Mouse (Mus musculus): ENCODE measurements around the gene 6030408B16Rik. TPM values are rescaled to one million over a fixed set of nuclear protein-coding genes. Genes with fewer than 3 reads are reported as not detected.

The 6030408B16Rik gene
- 3.6 and 4.4 TPM in 2 replicates for polyA plus RNA-seq (2015; fragmentation: Nextera tagmentation; extraction: Ambion mirVana)

DNA sequence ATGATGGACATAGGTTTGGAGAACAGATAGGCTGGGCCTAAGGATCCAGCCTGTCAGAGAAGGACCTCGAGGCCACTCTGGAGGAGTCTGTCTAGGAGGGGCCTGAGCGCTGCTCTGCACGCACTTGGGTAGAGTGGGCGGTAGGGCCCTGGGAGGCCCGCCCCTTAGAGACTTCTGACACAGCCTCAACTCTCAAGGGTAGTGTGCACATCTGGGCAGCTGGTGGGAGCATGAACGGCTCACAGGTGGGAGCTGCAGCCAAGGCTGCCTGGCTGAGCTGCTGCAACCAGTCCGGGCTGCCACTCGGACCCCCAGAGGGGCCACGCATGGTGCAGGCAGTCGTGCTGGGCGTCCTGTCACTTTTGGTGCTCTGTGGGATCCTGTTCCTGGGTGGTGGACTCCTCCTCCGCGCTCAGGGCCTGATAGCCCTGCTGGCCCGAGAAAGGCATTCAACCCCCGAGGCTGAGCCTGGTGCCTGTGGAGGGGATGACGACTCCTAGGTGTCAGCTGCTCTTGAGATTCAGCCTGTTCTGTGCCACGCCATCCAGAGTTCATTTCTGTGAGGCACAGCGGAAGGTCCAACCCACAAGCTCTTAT is at the start of gene 6030408B16Rik:
Gene 6030408B16Rik, plus strand, starts transcription at position 188 of the 597 bp plus-strand sequence.
- WGBS = 52% methylated on average over 18 of the region's 18 CpGs
- Histone ChIP-seq H3K9ac (ENCODE audit: low read depth, low read length) (peak within 1 kb of the TSS; percentile 52), H3K36me3 (ENCODE audit: control insufficient read depth, insufficient read depth, low read length) (peaks cover 10% of the 10 kb centered on the region; the same call in 1 of the 2 replicates), H3K4me3 (ENCODE audit: low read length) (peak within 1 kb of the TSS; percentile 6; the same call in 1 of the 2 replicates), H3K27me3 (replicated peaks; ENCODE audit: control insufficient read depth, insufficient read depth, low read length) (no peaks in the 10 kb centered on the region), H3K4me2 (ENCODE audit: low read depth, low read length) (no peak within 1 kb of the TSS), H3K9me3 (ENCODE audit: control insufficient read depth, low read length) (no peaks in the 10 kb centered on the region), H3K4me1 (ENCODE audit: control insufficient read depth, insufficient read depth, low read length) (peaks cover 6% of the 10 kb centered on the region; the same call in 1 of the 2 replicates), H3K27ac (ENCODE audit: low read length) (peak within 1 kb of the TSS; percentile 15)
- ATAC-seq = 0 out of 2 replicates have a peak, but pooled peaks have one; percentile 19

DNA sequence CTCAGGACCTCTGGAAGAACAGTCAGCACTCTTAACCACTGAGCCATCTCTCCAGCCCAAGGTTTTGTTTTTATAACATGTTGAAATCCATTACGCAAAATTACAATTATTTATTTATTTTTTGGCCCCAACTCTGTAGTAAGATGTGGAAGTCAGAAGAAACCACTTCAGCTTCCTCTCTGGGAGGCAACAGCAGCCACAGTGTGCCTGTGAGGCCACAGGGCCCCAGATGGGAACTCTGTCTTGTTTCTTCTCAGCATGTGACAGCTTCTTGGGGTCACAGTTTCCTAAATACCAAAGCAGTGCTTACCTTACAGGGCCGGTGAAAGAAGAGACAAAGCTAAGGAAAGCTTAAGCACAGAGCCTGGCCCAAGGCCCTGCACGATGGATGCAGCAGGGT is 49.0 kb upstream of the 6030408B16Rik start:
- no peak overlapping the region for H3K4me3 ChIP-seq (ENCODE audit: low read length)
- no peak overlapping the region for H3K4me2 ChIP-seq (ENCODE audit: low read depth, low read length)
- ATAC-seq = no peak
- H3K9me3 ChIP-seq (ENCODE audit: control insufficient read depth, low read length) = no peaks in the 10 kb centered on the region
- no peak overlapping the region for H3K27ac ChIP-seq (ENCODE audit: low read length)
- 80% methylated on average over 3 of the region's 3 CpGs for WGBS
- H3K36me3 ChIP-seq (ENCODE audit: control insufficient read depth, insufficient read depth, low read length) = no peaks in the 10 kb centered on the region
- H3K9ac ChIP-seq (ENCODE audit: low read depth, low read length) = no peak overlapping the region
- no peaks in the 10 kb centered on the region for H3K27me3 ChIP-seq (replicated peaks; ENCODE audit: control insufficient read depth, insufficient read depth, low read length)
- peaks cover 32% of the 10 kb centered on the region for H3K4me1 ChIP-seq (ENCODE audit: control insufficient read depth, insufficient read depth, low read length)

GRCm38 (mm10) chr15:101246231-101247154 is 46.5 kb upstream of the 6030408B16Rik start:
- no peaks in the 10 kb centered on the region for H3K36me3 ChIP-seq (ENCODE audit: control insufficient read depth, insufficient read depth, low read length)
- H3K4me1 ChIP-seq (ENCODE audit: control insufficient read depth, insufficient read depth, low read length) = peaks cover 26% of the 10 kb centered on the region
- peak overlapping the region; percentile 71 for H3K9ac ChIP-seq (ENCODE audit: low read depth, low read length)
- ATAC-seq = peak; percentile 98
- H3K9me3 ChIP-seq (ENCODE audit: control insufficient read depth, low read length) = no peaks in the 10 kb centered on the region
- no peaks in the 10 kb centered on the region for H3K27me3 ChIP-seq (replicated peaks; ENCODE audit: control insufficient read depth, insufficient read depth, low read length)
- peak overlapping the region; percentile 65 for H3K4me2 ChIP-seq (ENCODE audit: low read depth, low read length)
- 2% methylated on average over 56 of the region's 56 CpGs for WGBS
- H3K4me3 ChIP-seq (ENCODE audit: low read length) = peak overlapping the region; percentile 50
- peak overlapping the region; percentile 78 for H3K27ac ChIP-seq (ENCODE audit: low read length)

DNA sequence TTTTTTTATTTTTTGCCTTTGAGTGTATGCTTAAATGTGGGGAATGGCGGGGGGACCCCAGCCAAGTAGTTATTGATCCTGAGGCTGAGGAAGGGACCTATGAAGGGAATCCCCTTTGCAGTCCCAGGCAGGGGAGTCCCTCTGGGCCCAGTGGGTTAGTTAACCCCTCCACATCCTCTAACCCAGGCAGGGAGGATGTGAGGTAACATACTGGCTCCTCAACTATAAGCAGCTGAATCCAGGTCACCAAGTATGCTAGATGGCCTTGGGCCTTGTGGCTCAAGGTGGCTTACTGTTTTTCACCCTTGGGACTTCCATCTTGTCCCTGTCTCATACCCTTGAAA is 45.9 kb upstream of the 6030408B16Rik start:
- H3K4me2 ChIP-seq (ENCODE audit: low read depth, low read length) = no peak overlapping the region
- WGBS = 88% methylated on average over 1 of the region's 1 CpGs
- H3K4me3 ChIP-seq (ENCODE audit: low read length) = no peak overlapping the region
- H3K27ac ChIP-seq (ENCODE audit: low read length) = no peak overlapping the region
- no peaks in the 10 kb centered on the region for H3K36me3 ChIP-seq (ENCODE audit: control insufficient read depth, insufficient read depth, low read length)
- H3K27me3 ChIP-seq (replicated peaks; ENCODE audit: control insufficient read depth, insufficient read depth, low read length) = no peaks in the 10 kb centered on the region
- no peaks in the 10 kb centered on the region for H3K9me3 ChIP-seq (ENCODE audit: control insufficient read depth, low read length)
- no peak for ATAC-seq
- H3K9ac ChIP-seq (ENCODE audit: low read depth, low read length) = no peak overlapping the region; the same call in 1 of the 2 replicates
- H3K4me1 ChIP-seq (ENCODE audit: control insufficient read depth, insufficient read depth, low read length) = peaks cover 19% of the 10 kb centered on the region

- H3K27ac ChIP-seq (ENCODE audit: low read length) = peak overlapping the region; percentile 58
Measured at GRCm38 (mm10) chr15:101248029-101248710, 44.8 kb upstream of the 6030408B16Rik start.

DNA sequence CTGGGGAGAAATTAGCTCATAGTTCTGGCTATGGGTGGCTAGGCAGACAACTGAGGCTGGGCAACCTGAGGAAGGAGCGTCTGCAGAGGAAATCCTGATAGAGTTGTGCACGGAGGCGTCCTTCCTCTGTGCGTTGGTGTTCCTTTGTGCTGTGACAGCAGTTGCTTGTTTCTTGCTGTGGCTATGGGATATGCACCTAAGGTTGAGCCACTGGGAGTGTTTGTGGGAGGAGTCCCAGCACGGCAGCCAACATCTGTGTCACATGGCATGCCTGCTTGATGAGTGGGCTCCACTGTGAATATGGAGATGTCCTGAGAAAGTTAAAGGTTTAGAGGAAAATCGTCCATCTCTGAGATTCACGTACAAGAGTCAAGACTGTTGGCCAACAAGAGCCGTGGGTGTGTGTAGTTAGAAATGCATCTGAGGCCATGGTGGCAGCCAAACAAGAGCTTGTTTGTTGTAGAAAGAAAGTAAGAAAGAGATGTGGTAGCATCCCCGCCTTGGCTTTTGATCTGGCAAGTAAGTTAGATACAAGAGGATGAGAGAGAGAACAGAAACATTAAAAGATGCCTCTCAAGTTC is 42.7 kb upstream of the 6030408B16Rik start:
- 79% methylated on average over 9 of the region's 9 CpGs for WGBS
- no peak overlapping the region for H3K9ac ChIP-seq (ENCODE audit: low read depth, low read length)
- H3K4me3 ChIP-seq (ENCODE audit: low read length) = no peak overlapping the region
- ATAC-seq = no peak
- H3K4me2 ChIP-seq (ENCODE audit: low read depth, low read length) = no peak overlapping the region
- H3K9me3 ChIP-seq (ENCODE audit: control insufficient read depth, low read length) = no peaks in the 10 kb centered on the region
- H3K36me3 ChIP-seq (ENCODE audit: control insufficient read depth, insufficient read depth, low read length) = no peaks in the 10 kb centered on the region
- no peak overlapping the region for H3K27ac ChIP-seq (ENCODE audit: low read length)
- no peaks in the 10 kb centered on the region for H3K27me3 ChIP-seq (replicated peaks; ENCODE audit: control insufficient read depth, insufficient read depth, low read length)
- H3K4me1 ChIP-seq (ENCODE audit: control insufficient read depth, insufficient read depth, low read length) = peaks cover 23% of the 10 kb centered on the region

More at GRCm38 (mm10) chr15:101248029-101248710, 44.8 kb upstream of the 6030408B16Rik start:
- H3K4me3 ChIP-seq (ENCODE audit: low read length) = no peak overlapping the region
- H3K27me3 ChIP-seq (replicated peaks; ENCODE audit: control insufficient read depth, insufficient read depth, low read length) = no peaks in the 10 kb centered on the region
- 0 out of 2 replicates have a peak overlapping the region, but pooled peaks have one; percentile 9 for H3K9ac ChIP-seq (ENCODE audit: low read depth, low read length)
- H3K36me3 ChIP-seq (ENCODE audit: control insufficient read depth, insufficient read depth, low read length) = no peaks in the 10 kb centered on the region
- 47% methylated on average over 5 of the region's 5 CpGs for WGBS
- H3K4me2 ChIP-seq (ENCODE audit: low read depth, low read length) = no peak overlapping the region
- peaks cover 14% of the 10 kb centered on the region for H3K4me1 ChIP-seq (ENCODE audit: control insufficient read depth, insufficient read depth, low read length)
- ATAC-seq = no peak
- no peaks in the 10 kb centered on the region for H3K9me3 ChIP-seq (ENCODE audit: control insufficient read depth, low read length)

DNA sequence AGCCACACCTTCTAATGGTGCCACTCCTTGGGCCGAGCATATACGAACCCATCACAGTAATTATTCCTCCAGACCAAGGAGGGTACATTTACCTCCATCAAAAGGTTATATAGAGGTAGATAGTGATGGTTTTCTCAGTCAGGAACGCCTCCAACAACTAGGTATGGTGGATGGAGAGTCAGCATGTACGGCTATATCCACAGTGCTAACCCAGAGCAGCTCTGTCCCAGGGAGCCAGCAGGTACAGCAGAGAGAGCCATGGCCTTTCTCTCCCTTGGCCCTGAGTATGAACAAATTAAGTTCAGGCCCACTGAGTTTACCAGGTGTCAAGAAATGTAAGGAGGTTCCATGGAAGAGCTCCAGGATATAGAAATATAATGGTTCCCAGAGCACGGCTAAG is 41.1 kb upstream of the 6030408B16Rik start:
- Histone ChIP-seq H3K4me1 (ENCODE audit: control insufficient read depth, insufficient read depth, low read length) (peaks cover 20% of the 10 kb centered on the region), H3K36me3 (ENCODE audit: control insufficient read depth, insufficient read depth, low read length) (no peaks in the 10 kb centered on the region), H3K9me3 (ENCODE audit: control insufficient read depth, low read length) (no peaks in the 10 kb centered on the region), H3K27me3 (replicated peaks; ENCODE audit: control insufficient read depth, insufficient read depth, low read length) (no peaks in the 10 kb centered on the region), H3K27ac (ENCODE audit: low read length) (no peak overlapping the region), H3K4me2 (ENCODE audit: low read depth, low read length) (no peak overlapping the region), H3K9ac (ENCODE audit: low read depth, low read length) (no peak overlapping the region), H3K4me3 (ENCODE audit: low read length) (no peak overlapping the region)
- WGBS = 89% methylated on average over 5 of the region's 5 CpGs
- ATAC-seq = no peak

DNA sequence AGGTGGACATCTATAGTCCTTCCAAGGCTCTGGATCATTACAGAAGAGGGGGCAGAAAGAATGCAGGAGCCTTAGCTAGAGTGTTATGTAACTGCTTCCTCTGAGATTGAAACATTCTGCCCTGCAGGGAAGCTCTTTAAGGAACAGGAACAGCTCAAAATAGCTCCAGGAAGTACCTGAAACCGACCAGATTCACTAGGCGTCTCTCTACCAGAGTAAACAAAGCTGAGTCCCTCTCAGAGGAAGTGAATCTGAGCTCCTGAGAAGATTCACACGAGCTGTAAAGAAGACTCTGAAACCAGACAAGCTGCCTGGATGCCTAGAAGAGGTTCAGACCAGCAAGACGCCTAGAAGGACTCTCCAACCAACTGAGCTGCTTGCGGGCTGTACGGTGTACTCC is 40.4 kb upstream of the 6030408B16Rik start:
- Histone ChIP-seq H3K4me1 (ENCODE audit: control insufficient read depth, insufficient read depth, low read length) (peaks cover 16% of the 10 kb centered on the region), H3K27me3 (replicated peaks; ENCODE audit: control insufficient read depth, insufficient read depth, low read length) (no peaks in the 10 kb centered on the region), H3K4me2 (ENCODE audit: low read depth, low read length) (no peak overlapping the region), H3K36me3 (ENCODE audit: control insufficient read depth, insufficient read depth, low read length) (no peaks in the 10 kb centered on the region), H3K4me3 (ENCODE audit: low read length) (no peak overlapping the region), H3K9me3 (ENCODE audit: control insufficient read depth, low read length) (no peaks in the 10 kb centered on the region), H3K27ac (ENCODE audit: low read length) (no peak overlapping the region), H3K9ac (ENCODE audit: low read depth, low read length) (no peak overlapping the region)
- WGBS = 77% methylated on average over 6 of the region's 6 CpGs
- no peak for ATAC-seq

GRCm38 (mm10) chr15:101253563-101253885 is 39.5 kb upstream of the 6030408B16Rik start:
- H3K4me3 ChIP-seq (ENCODE audit: low read length) = peak overlapping the region; percentile 61
- H3K9me3 ChIP-seq (ENCODE audit: control insufficient read depth, low read length) = no peaks in the 10 kb centered on the region
- no peak overlapping the region for H3K27ac ChIP-seq (ENCODE audit: low read length)
- H3K4me2 ChIP-seq (ENCODE audit: low read depth, low read length) = peak overlapping the region; percentile 94
- H3K36me3 ChIP-seq (ENCODE audit: control insufficient read depth, insufficient read depth, low read length) = no peaks in the 10 kb centered on the region
- WGBS = 40% methylated on average over 3 of the region's 3 CpGs
- H3K4me1 ChIP-seq (ENCODE audit: control insufficient read depth, insufficient read depth, low read length) = peaks cover 9% of the 10 kb centered on the region; the same call in 1 of the 2 replicates
- peak overlapping the region; percentile 78 for H3K9ac ChIP-seq (ENCODE audit: low read depth, low read length)
- no peaks in the 10 kb centered on the region for H3K27me3 ChIP-seq (replicated peaks; ENCODE audit: control insufficient read depth, insufficient read depth, low read length)
- no peak for ATAC-seq
